Mouse (Mus musculus): Measurements from ENCODE around the gene Tra2a. TPM values are rescaled to one million over a fixed set of nuclear protein-coding genes. Genes with fewer than 3 reads are reported as not detected.

Tra2a gene
- polyA plus RNA-seq (2012; fragmentation: generic; extraction: Trizol), result 10 to 100 TPM in 1 of 2 experiments, 1 to 10 TPM in 1; 4.5 to 26.6 TPM

GRCm38 (mm10) chr6:49263847-49264243 lies at the start of gene Tra2a:
Gene Tra2a (minus strand): TSS chr6:49264033.

GRCm38 (mm10) chr6:49214928-49215747 lies 48.7 kb downstream of the Tra2a start, which contains the start of gene Igf2bp3:
Gene Igf2bp3 (minus strand): TSS chr6:49214957.

Other genes starting within 250 kb of the Tra2a start
- gene Gpnmb, start 227.5 kb downstream of the Tra2a start, polyA plus RNA-seq (2012; fragmentation: generic; extraction: Trizol), result 1 to 10 TPM; 1.0 to 1.5 TPM
- gene Malsu1, start 190.2 kb downstream of the Tra2a start, polyA plus RNA-seq (2012; fragmentation: generic; extraction: Trizol), result 10 to 100 TPM; 18.3 to 18.5 TPM
- gene Igf2bp3, start 49.1 kb downstream of the Tra2a start, polyA plus RNA-seq (2012; fragmentation: generic; extraction: Trizol), result under 1 TPM; 0.02 to 0.37 TPM
- 1 to 10 TPM in 1 of 2 experiments, under 1 TPM in 1; 0.20 to 2.0 TPM for gene Ccdc126, start 55.2 kb upstream of the Tra2a start, polyA plus RNA-seq (2012; fragmentation: generic; extraction: Trizol)
- not detected for gene Fam221a, start 103.7 kb upstream of the Tra2a start, polyA plus RNA-seq (2012; fragmentation: generic; extraction: Trizol)
- gene Stk31, start 131.6 kb upstream of the Tra2a start, polyA plus RNA-seq (2012; fragmentation: generic; extraction: Trizol), result not detected